Mouse (Mus musculus) kidney, adult 2 months (tissue): ENCODE measurements around the gene Atxn7l2.

Source experiments
- CTCF ChIP-seq: fragments of 200-500 bp; conservative IDR thresholded peaks from 2 replicates; pipeline ENCODE4 v1.5.1; 2011; ENCODE audit warnings: low read depth, mild to moderate bottlenecking, control low read depth, low read length, moderate library complexity, mixed read lengths; ENCODE audit not compliant: insufficient read depth, insufficient read length
- POLR2A ChIP-seq: fragments of 200-500 bp; IDR thresholded peaks from one replicate; pipeline ENCODE4 v1.6.1; 2011; ENCODE audit warnings: low read depth, low read length, control low read depth

DNA sequence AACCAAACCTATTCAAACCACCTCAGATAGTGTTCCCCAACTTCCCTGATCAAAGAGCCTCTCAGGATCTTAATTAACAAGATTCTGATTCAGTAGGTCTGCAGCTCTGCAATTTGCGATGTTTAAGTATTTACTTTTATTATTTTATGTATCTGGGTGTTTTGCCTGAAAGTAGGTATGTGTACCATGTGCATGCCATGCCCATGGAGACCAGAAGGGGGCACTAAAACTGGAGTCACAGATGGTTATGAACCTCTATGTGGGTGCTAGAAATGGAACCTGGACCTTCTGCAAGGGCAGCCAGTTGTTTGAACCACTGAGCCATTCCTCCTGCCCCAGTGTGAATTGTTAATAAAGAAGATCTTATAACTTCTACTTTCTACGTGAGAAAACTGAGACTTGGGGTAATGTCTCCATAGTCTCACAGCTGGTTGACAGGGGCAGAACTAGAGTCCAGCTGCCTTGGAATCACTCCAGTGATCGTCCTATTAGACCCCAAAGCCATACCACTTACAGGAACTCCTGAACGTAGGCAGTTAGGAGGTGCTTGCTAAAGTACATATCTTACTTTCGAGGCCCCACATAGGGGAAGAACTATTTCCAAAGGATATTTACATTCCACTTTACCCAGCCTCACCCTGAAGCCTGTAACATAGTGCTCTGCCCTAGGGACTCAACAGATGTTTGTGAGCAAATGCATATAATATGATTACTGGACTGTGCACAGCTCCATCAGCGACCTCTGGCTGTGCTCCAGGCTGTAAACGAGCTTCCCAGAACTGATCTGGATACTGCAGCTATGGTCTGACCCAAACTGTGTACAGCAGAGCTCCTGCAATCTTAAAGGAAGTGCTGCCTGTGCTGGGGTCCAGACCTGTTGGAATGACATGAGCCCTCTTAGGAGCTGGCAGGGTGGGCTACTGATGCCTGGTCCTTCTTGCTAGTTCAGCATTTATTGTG is 31.7 kb downstream of the Atxn7l2 start:
- TF ChIP-seq CTCF (no peak), POLR2A (no peak)
